Mouse (Mus musculus): ENCODE data around the gene Lefty2.
A peak's percentile ranks its signal among the peaks of the same experiment; 100 is the strongest.
"Not testable (repeated sequence)": the region's sequence is repeated elsewhere in the genome, so short reads cannot be mapped to it uniquely, and the experiment has no call there.

The Lefty2 gene

GRCm38 (mm10) chr1:180933659-180934058, 40.8 kb downstream of the Lefty2 start:
- no peak for DNase-seq (ENCODE audit: low spot score in 2 of 2)

GRCm38 (mm10) chr1:180934467-180935419, 41.8 kb downstream of the Lefty2 start, which contains the start of gene Lefty1:
TSS of gene Lefty1 (plus strand) at chr1:180935022.
- DNase-seq (ENCODE audit: low spot score in 2 of 2) = no peak

- DNase-seq (ENCODE audit: low spot score in 2 of 2) = not testable (repeated sequence)
These were observed 43.9 kb downstream of the Lefty2 start for GRCm38 (mm10) chr1:180936610-180937398.

- DNase-seq (ENCODE audit: low spot score in 2 of 2) = not testable (repeated sequence)
These were observed 44.7 kb downstream of the Lefty2 start for GRCm38 (mm10) chr1:180937631-180938030.

GRCm38 (mm10) chr1:180938781-180939180, 45.9 kb downstream of the Lefty2 start:
- not testable (repeated sequence) for DNase-seq (ENCODE audit: low spot score in 2 of 2)

GRCm38 (mm10) chr1:180940776-180941460, 48.0 kb downstream of the Lefty2 start:
- DNase-seq (ENCODE audit: low spot score in 2 of 2) = no peak

GRCm38 (mm10) chr1:180941726-180942125, 48.8 kb downstream of the Lefty2 start:
- DNase-seq (ENCODE audit: low spot score in 2 of 2) = no peak

- DNase-seq (ENCODE audit: low spot score in 2 of 2) = peak; percentile 76 to 80
These were observed 49.5 kb downstream of the Lefty2 start, which contains the start of gene Tmem63a for GRCm38 (mm10) chr1:180942166-180943031. TSS of gene Tmem63a (plus strand) at chr1:180942344.

- DNase-seq (ENCODE audit: low spot score in 2 of 2) = no peak
These were observed 50.2 kb downstream of the Lefty2 start for GRCm38 (mm10) chr1:180943032-180943644.

GRCm38 (mm10) chr1:180943896-180944295, 51.0 kb downstream of the Lefty2 start:
- no peak for DNase-seq (ENCODE audit: low spot score in 2 of 2)

GRCm38 (mm10) chr1:180944553-180944952, 51.6 kb downstream of the Lefty2 start:
- DNase-seq (ENCODE audit: low spot score in 2 of 2) = no peak

GRCm38 (mm10) chr1:180945001-180945980, 52.4 kb downstream of the Lefty2 start:
- no peak for DNase-seq (ENCODE audit: low spot score in 2 of 2)

- DNase-seq (ENCODE audit: low spot score in 2 of 2) = no peak
These were observed 53.5 kb downstream of the Lefty2 start for GRCm38 (mm10) chr1:180946448-180946847.

Data from natural killer cell, adult 2 months (primary cell).